Mouse (Mus musculus): ENCODE data around the gene Rbm4. TPM values are rescaled to one million over a fixed set of nuclear protein-coding genes. Genes with fewer than 3 reads are reported as not detected.

Rbm4 gene
- polyA plus RNA-seq, 1 experiment = 39.5 TPM

DNA sequence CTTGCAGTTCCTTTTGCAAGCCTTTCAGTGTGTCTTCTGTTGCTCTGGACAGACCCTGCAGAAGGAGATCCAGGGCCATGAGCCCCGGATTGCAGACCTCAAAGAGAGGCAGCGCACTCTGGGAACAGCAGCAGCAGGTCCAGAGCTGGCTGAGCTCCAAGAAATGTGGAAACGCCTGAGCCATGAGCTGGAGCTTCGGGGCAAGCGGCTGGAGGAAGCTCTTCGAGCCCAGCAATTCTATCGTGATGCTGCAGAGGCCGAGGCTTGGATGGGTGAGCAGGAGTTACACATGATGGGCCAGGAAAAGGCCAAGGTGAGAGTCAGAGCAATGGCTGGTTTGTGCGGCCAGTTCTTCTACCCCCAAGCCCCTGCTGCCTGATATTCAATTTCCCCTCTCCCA is 48.6 kb downstream of the Rbm4 start:
- DNase-seq (ENCODE audit: low read depth, low spot score) = no peak
- 64% methylated on average over 9 of the region's 9 CpGs for WGBS

DNA sequence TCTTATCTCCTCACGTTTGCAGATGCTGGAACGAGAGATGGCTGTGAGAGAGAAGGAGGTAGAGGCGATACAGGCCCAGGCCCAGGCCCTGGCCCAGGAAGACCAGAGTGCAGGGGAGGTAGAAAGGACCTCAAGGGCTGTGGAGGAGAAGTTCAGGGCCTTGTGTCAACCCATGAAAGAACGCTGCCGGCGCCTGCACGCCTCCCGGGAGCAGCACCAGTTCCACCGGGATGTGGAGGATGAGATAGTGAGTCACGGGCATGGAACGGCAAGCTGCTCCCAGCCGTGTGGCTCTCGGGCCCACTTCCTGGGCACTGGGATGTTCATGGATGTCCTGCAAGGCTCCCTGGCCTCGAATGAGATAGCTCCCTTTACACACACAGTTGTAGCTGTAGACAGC is 49.7 kb downstream of the Rbm4 start:
- 85% methylated on average over 14 of the region's 14 CpGs for WGBS
- no peak for DNase-seq (ENCODE audit: low read depth, low spot score)

DNA sequence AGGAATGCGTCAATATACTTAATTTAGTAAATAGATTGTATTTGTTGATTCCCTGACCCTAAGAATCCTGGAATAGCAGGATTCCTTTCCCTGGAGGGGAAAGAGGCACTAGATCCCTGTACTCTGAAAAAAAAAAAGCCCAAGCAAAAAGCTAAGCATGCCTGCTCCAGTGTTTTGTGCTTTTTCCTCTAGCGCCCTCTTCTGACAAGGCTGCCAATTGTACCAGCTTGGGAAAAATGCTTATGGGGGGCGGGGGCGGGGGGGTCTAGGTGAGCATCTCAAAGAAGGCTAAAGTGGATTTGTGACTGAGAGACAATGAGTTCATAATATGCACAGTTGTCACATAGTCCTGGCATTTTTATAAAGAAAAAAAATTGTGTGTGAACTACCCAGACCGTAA is 50.2 kb downstream of the Rbm4 start:
- 43% methylated on average over 5 of the region's 5 CpGs for WGBS

DNA sequence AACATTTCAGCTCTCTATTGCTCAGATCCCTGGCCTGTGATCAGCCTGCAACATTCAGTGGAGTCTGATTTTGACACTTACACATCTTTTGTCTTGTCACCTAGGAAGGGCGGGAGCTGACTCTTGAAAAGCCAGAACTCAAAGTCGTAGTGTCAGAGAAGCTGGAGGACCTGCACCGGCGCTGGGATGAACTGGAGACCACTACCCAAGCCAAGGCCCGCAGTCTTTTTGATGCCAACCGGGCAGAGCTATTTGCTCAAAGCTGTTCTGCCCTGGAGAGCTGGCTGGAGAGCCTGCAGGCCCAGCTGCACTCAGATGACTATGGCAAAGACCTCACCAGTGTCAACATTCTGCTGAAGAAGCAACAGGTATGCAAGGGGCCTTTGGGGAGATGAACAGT is 51.5 kb downstream of the Rbm4 start:
- DNase-seq (ENCODE audit: low read depth, low spot score) = no peak
- WGBS = 93% methylated on average over 6 of the region's 6 CpGs

More for the DNA sequence above, 50.2 kb downstream of the Rbm4 start:
- no peak for DNase-seq (ENCODE audit: low read depth, low spot score)

DNA sequence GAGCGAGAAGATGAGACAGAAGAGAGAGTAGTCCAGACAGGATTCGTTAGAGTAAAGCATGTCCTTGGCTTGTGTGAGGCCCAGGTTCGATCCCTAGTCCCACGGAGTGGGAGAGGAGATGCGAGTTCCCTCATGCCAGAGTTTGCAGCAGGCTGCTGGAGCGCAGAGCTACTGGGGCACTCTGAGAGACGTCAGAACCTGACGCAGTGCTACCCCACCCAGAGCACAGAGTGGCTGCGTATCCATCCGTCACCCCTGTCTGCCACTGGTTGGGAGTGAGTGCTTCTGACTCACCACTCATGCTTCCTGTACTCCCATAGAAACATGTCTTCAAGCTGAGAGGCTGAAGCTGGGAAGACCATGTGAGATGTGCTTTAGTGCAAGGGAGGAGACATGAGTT is 52.2 kb downstream of the Rbm4 start:
- WGBS = 81% methylated on average over 10 of the region's 10 CpGs
- DNase-seq (ENCODE audit: low read depth, low spot score) = no peak

DNA sequence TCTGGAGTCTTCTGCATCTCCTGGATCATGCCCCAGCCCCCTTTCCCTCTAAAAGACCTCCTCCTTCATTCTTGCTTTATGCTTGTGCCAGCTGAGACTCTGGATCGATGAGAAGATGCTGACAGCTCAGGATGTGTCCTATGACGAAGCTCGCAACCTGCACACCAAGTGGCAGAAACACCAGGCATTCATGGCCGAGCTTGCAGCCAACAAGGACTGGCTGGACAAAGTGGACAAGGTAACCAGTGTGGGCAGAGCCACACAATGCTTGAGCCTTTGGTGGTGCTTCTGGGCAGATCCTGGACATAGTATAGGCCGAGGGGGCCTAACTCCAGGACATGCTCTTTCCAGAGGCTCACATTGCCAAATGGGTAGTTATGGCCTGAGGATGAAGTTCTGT is 53.9 kb downstream of the Rbm4 start:
- WGBS = 92% methylated on average over 5 of the region's 5 CpGs
- no peak for DNase-seq (ENCODE audit: low read depth, low spot score)

DNA sequence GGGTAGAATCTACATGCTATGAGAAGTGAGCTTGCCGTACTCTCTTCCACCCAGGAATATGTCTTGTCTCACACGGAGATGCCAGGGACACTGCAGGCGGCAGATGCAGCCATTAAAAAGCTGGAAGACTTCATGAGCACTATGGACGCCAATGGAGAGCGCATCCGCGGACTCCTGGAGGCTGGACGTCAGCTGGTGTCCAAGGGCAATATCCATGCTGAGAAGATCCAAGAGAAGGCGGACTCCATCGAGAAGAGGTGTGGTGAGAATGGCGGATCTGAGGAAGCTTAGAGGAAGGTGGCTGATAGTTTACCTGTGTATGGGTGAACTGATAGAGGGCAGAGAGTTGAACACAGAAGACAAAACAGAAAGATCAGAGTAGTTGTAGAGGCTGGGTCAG is 54.6 kb downstream of the Rbm4 start:
- WGBS = 92% methylated on average over 11 of the region's 11 CpGs
- DNase-seq (ENCODE audit: low read depth, low spot score) = no peak

DNA sequence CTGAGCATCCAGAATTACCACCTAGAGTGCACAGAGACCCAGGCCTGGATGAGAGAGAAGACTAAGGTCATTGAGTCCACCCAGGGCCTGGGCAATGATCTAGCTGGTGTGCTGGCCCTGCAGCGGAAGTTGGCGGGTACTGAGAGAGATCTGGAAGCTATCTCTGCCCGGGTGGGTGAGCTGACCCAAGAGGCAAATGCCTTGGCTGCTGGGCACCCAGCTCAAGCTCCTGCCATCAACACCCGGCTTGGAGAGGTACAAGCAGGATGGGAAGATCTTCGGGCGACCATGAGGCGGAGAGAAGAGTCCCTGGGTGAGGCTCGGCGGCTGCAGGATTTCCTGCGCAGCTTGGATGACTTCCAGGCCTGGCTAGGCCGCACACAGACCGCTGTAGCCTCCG is 55.8 kb downstream of the Rbm4 start:
- no peak for DNase-seq (ENCODE audit: low read depth, low spot score)
- WGBS = 79% methylated on average over 13 of the region's 13 CpGs

Other genes starting within 250 kb of the Rbm4 start
- 13.8 and 14.3 TPM in 2 replicates for gene Lrfn4, start 178.2 kb downstream of the Rbm4 start, polyA plus RNA-seq (2012; rRNA removed)
- 94.0 and 102 TPM in 2 replicates for gene Rce1, start 168.3 kb downstream of the Rbm4 start, polyA plus RNA-seq (2012; rRNA removed)
- gene Gm960, start 95.2 kb downstream of the Rbm4 start, polyA plus RNA-seq (2012; rRNA removed) = 0.29 TPM in 1 of 2 replicates, not detected in the other
- 0.12 and 0.15 TPM in 2 replicates for gene Sptbn2, start 82.7 kb downstream of the Rbm4 start, polyA plus RNA-seq (2012; rRNA removed)
- 3.6 and 4.6 TPM in 2 replicates for gene Rbm4b, start 37.4 kb downstream of the Rbm4 start, polyA plus RNA-seq (2012; rRNA removed)
- 18.5 and 22.6 TPM in 2 replicates for gene Gm21992, start 17.7 kb upstream of the Rbm4 start, polyA plus RNA-seq (2012; rRNA removed)
- 39.5 and 48.9 TPM in 2 replicates for gene Rbm14, start 17.7 kb upstream of the Rbm4 start, polyA plus RNA-seq (2012; rRNA removed)
- 42.6 and 46.5 TPM in 2 replicates for gene Ccs, start 45.4 kb upstream of the Rbm4 start, polyA plus RNA-seq (2012; rRNA removed)
- 0.09 and 0.19 TPM in 2 replicates for gene Ccdc87, start 45.5 kb upstream of the Rbm4 start, polyA plus RNA-seq (2012; rRNA removed)
- gene Ctsf, start 61.2 kb upstream of the Rbm4 start, polyA plus RNA-seq (2012; rRNA removed) = 12.1 and 13.7 TPM in 2 replicates
- gene Actn3, start 84.0 kb upstream of the Rbm4 start, polyA plus RNA-seq (2012; rRNA removed) = 0.40 and 0.66 TPM in 2 replicates
- gene Zdhhc24, start 84.8 kb upstream of the Rbm4 start, polyA plus RNA-seq (2012; rRNA removed) = 14.8 and 20.9 TPM in 2 replicates
- gene Bbs1, start 112.7 kb upstream of the Rbm4 start, polyA plus RNA-seq (2012; rRNA removed) = 1.3 and 1.5 TPM in 2 replicates
- gene Dpp3, start 134.4 kb upstream of the Rbm4 start, polyA plus RNA-seq (2012; rRNA removed) = 126 and 154 TPM in 2 replicates
- gene Peli3, start 149.2 kb upstream of the Rbm4 start, polyA plus RNA-seq (2012; rRNA removed) = 1.1 and 1.5 TPM in 2 replicates
- 32.3 and 36.2 TPM in 2 replicates for gene Mrpl11, start 168.2 kb upstream of the Rbm4 start, polyA plus RNA-seq (2012; rRNA removed)
- 1.4 and 1.6 TPM in 2 replicates for gene Npas4, start 196.4 kb upstream of the Rbm4 start, polyA plus RNA-seq (2012; rRNA removed)
- gene Slc29a2, start 230.0 kb upstream of the Rbm4 start, polyA plus RNA-seq (2012; rRNA removed) = 3.6 and 6.8 TPM in 2 replicates
- gene B4gat1, start 244.9 kb upstream of the Rbm4 start, polyA plus RNA-seq (2012; rRNA removed) = 13.6 and 14.7 TPM in 2 replicates
- 0.64 and 0.67 TPM in 2 replicates for gene AC124502.3, start 245.0 kb upstream of the Rbm4 start, polyA plus RNA-seq (2012; rRNA removed)
- gene Brms1, start 247.5 kb upstream of the Rbm4 start, polyA plus RNA-seq (2012; rRNA removed) = 44.3 and 46.3 TPM in 2 replicates